Mouse (Mus musculus): ENCODE results near the gene Tmem87a.

GRCm38 (mm10) chr2:120366501-120366900 lies 37.4 kb downstream of the Tmem87a start:
- TF ChIP-seq MAX (IDR thresholded peaks at IDR 0.05) (no peak), CTCF (IDR thresholded peaks at IDR 0.05; ENCODE audit: control insufficient read depth, insufficient read depth, insufficient read length) (no peak), MYOD1 (IDR thresholded peaks at IDR 0.05; ENCODE audit: control insufficient read depth, insufficient read length, low read depth) (no peak), USF1 (IDR thresholded peaks at IDR 0.05; ENCODE audit: low read depth) (no peak), MYOG (IDR thresholded peaks at IDR 0.05; ENCODE audit: control insufficient read depth, extremely low read depth, insufficient read length) (no peak)
